Mouse (Mus musculus): ENCODE results near the gene Zfhx3. TPM values are rescaled to one million over a fixed set of nuclear protein-coding genes. Genes with fewer than 3 reads are reported as not detected.

The Zfhx3 gene
- total RNA-seq, 2 experiments from 2014 or later: 4.8 to 8.2 TPM

GRCm38 (mm10) chr8:108536911-108537351 lies 594.5 kb downstream of the Zfhx3 start:
- DNase-seq (ENCODE audit: low spot score in 2 of 2): peak in 1 of 2 experiments; percentile 22

GRCm38 (mm10) chr8:108537686-108538551 lies 595.5 kb downstream of the Zfhx3 start:
- peak; percentile 8 to 15 for DNase-seq (ENCODE audit: low spot score in 2 of 2)

- no peak for DNase-seq (ENCODE audit: low spot score in 2 of 2)
These were observed 596.6 kb downstream of the Zfhx3 start for GRCm38 (mm10) chr8:108538929-108539555.

DNA sequence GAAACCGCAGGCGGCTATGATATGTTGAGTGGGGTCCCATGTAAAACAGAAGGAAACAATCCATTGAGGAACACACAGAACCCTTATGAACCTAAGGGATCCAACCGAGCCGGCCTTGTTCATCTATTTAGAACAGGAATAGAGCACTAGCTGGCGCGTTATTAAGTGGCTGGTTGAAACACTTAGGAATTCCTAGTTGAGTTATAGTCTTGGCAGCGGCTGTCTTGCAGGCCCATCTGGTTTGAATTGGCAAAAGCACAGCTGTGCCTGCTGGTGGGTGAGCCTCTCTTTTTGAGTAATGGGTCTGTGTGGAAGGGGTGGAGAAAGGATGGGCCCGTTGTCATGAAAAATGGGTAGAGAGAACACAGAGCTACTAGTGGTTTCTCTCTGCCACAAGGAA lies 610.1 kb downstream of the Zfhx3 start:
- no peak for DNase-seq (ENCODE audit: low spot score in 2 of 2)

GRCm38 (mm10) chr8:108553808-108554577 lies 611.5 kb downstream of the Zfhx3 start:
- DNase-seq (ENCODE audit: low spot score in 2 of 2): no peak

- no peak for DNase-seq (ENCODE audit: low spot score in 2 of 2)
These were observed 612.3 kb downstream of the Zfhx3 start for GRCm38 (mm10) chr8:108554578-108555245.

- no peak for DNase-seq (ENCODE audit: low spot score in 2 of 2)
These were observed 621.0 kb downstream of the Zfhx3 start for GRCm38 (mm10) chr8:108563420-108563819.

DNA sequence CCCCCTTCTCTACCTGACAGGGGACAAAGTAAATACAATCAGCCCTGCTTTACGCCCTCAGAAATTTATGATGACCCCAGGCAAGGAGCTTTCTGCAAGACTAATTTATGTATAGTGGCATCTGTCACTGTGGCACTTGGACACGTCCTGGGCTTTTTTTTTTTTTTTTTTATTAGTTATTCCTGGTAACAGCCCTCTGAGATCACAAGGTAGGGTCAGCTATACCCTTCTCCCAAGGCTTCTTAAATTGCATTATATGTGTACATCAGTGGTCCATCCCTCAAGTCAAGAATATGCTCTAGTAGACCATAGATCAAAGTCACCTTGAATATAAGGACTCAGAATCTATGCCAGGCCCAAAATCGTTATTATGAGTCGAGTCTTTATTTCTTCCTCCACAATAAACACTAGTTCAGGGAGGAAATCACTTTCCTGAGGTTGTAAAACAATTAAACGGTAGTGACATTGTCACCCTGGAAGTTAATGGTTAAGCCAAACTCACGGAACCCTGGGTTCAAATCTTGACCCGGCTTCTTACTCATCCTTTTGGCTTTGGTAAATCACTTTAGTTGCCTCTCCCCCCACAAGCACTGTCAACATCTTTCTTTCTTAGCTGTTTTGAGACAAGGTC lies 621.6 kb downstream of the Zfhx3 start:
- no peak for DNase-seq (ENCODE audit: low spot score in 2 of 2)

- DNase-seq (ENCODE audit: low spot score in 2 of 2): no peak
These were observed 623.6 kb downstream of the Zfhx3 start for GRCm38 (mm10) chr8:108566035-108566434.

GRCm38 (mm10) chr8:108573295-108574017 lies 631.0 kb downstream of the Zfhx3 start:
- no peak for DNase-seq (ENCODE audit: low spot score in 2 of 2)

DNA sequence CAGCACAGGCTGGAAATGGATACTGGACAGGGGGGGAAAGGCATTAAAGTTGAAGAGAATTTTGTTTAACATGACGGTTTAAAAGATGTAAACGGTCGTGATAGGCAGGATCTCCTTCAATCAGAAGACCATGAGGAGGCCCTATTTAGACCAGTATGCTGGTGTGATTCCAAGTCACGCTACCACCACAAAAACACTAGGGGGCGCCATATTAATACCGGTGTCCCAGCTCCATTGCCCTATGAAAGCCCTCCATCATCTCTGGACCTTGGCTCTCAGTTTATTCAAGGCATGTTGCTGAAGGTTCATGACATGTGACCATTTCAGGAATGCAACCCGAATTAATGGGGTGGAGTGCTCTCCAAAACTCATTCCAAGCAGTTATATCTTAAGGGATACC lies 631.7 kb downstream of the Zfhx3 start:
- DNase-seq (ENCODE audit: low spot score in 2 of 2): peak in 1 of 2 experiments; percentile 22

- no peak for DNase-seq (ENCODE audit: low spot score in 2 of 2)
These were observed 635.1 kb downstream of the Zfhx3 start for GRCm38 (mm10) chr8:108577571-108577970.

- no peak for DNase-seq (ENCODE audit: low spot score in 2 of 2)
These were observed 635.9 kb downstream of the Zfhx3 start for GRCm38 (mm10) chr8:108578388-108578787.

GRCm38 (mm10) chr8:108579808-108580207 lies 637.4 kb downstream of the Zfhx3 start:
- no peak for DNase-seq (ENCODE audit: low spot score in 2 of 2)

DNA sequence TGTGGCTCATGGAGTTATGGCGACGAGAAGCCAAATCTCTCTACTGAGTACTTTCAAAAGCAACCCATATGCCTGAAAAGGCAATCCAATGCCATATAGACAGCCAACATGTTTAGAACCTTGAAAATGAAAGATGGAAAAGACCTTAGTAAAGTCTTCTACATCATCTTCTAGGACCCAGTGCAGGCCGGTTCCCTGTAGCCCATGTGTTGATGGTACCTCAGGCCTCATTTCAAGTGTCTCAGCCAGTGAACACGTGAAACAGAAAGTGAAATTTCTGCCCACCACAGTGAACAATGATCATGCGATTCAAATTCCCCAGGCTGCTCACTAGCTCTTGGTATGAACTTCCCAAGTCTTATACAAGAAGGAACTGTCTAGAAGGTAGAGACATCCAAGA lies 637.9 kb downstream of the Zfhx3 start:
- DNase-seq (ENCODE audit: low spot score in 2 of 2): no peak

DNA sequence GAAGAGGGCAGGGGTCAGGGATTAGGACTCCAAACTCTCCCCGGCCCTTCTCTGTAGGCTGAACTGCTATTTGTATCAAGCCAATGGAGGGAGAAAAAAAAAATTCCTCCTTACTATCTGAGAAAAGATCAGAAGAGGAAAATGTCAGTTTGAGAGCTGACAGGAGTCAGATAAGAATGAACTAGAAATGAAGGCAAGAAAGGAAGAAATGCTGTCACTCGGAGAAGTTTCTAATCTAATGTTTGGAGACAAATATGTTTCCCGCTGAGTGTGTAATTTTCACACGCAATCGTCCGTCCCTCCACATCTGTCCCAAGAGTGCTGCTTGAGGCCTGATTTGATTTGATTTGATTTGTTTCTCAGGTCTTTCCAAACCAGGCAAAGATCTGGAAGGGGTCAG lies 639.1 kb downstream of the Zfhx3 start:
- no peak for DNase-seq (ENCODE audit: low spot score in 2 of 2)

DNA sequence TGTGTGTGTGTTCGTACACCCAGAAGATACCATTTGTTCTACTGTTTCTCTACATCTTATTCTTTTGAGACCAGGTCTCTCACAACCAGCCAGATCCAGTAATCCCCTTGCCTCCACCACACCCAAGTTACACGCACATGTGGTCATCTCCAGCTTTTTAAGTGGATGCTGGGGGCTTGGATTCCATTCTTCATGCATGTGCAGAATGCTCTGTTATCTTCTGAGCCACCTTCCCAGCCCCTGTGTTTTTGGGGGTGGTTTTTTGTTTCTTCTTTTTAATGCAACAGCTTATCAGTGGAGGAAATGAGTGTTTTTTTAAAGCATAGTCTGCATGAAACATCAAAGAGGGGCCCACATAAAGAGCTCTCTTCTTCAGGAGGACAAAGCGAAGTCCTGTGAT lies 639.8 kb downstream of the Zfhx3 start:
- DNase-seq (ENCODE audit: low spot score in 2 of 2): no peak

- no peak for DNase-seq (ENCODE audit: low spot score in 2 of 2)
These were observed 640.8 kb downstream of the Zfhx3 start for GRCm38 (mm10) chr8:108583261-108583660.

DNA sequence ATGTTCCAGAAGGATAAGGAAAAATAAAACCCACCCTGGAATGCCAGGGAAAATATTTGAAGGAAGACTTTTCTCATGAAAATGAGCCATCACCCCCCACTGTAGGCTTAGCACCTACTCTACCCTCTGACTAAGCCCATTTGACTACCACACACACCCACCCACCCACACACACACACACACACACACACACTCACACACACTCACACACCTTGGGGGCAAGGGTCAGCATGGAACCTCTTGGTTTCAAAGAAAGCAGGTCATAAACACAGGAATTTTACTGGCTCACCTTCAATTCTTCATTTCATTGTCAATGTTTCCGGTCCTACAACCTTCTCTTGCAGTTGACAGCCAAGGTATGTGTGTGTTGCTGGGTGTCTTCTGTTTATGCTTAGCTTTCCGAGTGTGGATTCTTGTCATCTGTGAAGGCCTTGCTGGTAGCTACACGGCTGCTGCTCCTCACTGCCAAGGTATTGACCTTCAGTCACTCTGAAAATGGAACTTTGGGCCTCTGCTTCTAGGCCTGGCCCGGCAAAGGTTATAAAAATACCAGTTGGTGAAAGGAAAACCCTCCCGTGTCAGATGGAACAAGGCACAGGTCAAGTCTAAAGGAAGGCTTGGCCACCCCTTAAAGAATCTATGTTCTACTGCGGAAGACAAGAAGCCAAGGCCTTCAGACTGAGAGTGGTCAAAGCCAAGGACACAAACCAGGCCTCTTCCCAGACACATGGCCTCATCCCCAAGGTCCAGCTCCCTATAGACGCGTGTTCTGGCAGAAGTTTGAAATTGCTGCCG lies 641.6 kb downstream of the Zfhx3 start:
- no peak for DNase-seq (ENCODE audit: low spot score in 2 of 2)

All from layer of hippocampus, postnatal 14 days (tissue).